Mouse (Mus musculus) intestine, embryonic 15.5 days (tissue): ENCODE measurements at regions not wholly inside any gene's neighbourhood (a gene's known extent, or its start where the extent isn't known, plus 50 kb on each side); places are given as distances from the start of the nearest gene placed in this dataset.

Experiments used
- ATAC-seq: fragments of 200-750 bp; cut with Nextera tagmentation; 2 replicates; pipeline ENCODE4 v1.8.0; 2017; ENCODE audit warnings: moderate TSS enrichment, moderate library complexity
- H3K27ac ChIP-seq: fragments of 300-500 bp; sonication (generic); 2 replicates; pipeline ENCODE4 v1.5.1; 2015; ENCODE audit warnings: mild to moderate bottlenecking, inconsistent platforms
- H3K27me3 ChIP-seq: fragments of 300-500 bp; sonication (generic); replicated peaks from 2 replicates; pipeline ENCODE4 v1.6.1; 2015; ENCODE audit warnings: inconsistent platforms
- H3K36me3 ChIP-seq: fragments of 300-500 bp; sonication (generic); 2 replicates; pipeline ENCODE4 v1.6.1; 2015; ENCODE audit warnings: inconsistent platforms
- H3K4me1 ChIP-seq: fragments of 300-500 bp; sonication (generic); replicated peaks from 2 replicates; pipeline ENCODE4 v1.6.1; 2015; ENCODE audit warnings: inconsistent platforms
- H3K4me2 ChIP-seq: fragments of 300-500 bp; sonication (generic); replicated peaks from 2 replicates; pipeline ENCODE4 v1.6.1; 2015; ENCODE audit warnings: mild to moderate bottlenecking, inconsistent platforms
- H3K4me3 ChIP-seq: fragments of 300-500 bp; sonication (generic); replicated peaks from 2 replicates; pipeline ENCODE4 v1.5.1; 2015; ENCODE audit warnings: inconsistent platforms
- H3K9ac ChIP-seq: fragments of 300-500 bp; sonication (generic); 2 replicates; pipeline ENCODE4 v1.6.1; 2015; ENCODE audit warnings: inconsistent platforms
- H3K9me3 ChIP-seq: fragments of 300-500 bp; sonication (generic); 2 replicates; pipeline ENCODE4 v1.6.1; 2016; ENCODE audit warnings: inconsistent platforms
- WGBS: fragments of 180-500 bp; shearing (Covaris S2); methylation state at CpG from one replicate; pipeline ENCODE4 v1.1.7; 2015; 5-methylcytosine and 5-hydroxymethylcytosine counted together

DNA sequence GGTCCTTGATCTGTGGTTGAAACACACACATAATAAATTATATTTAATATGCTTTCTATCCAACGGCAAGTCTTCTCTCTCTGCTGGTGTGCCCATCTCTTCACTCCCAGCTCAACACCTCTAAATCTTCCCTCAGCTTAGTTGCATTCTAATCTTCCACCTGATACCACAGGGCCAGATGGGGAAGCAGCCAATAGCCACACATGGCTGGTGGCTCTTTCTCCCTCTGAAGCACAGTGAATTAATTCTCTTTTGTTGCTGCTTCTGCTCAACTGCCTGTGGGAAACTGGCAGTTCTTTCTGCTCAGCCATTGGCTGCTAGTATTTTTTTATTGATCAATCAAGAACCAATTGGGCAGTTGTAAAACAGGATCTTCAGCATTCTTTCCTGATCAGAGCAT, 750.0 kb downstream of the Serpinb8 start:
- no peak overlapping the region for H3K9ac ChIP-seq
- H3K36me3 ChIP-seq, result no peaks in the 10 kb centered on the region
- H3K4me3 ChIP-seq, result no peak overlapping the region
- no peak overlapping the region for H3K4me2 ChIP-seq
- no peaks in the 10 kb centered on the region for H3K4me1 ChIP-seq
- no peak overlapping the region for H3K27ac ChIP-seq
- H3K27me3 ChIP-seq, result no peaks in the 10 kb centered on the region
- no peaks in the 10 kb centered on the region for H3K9me3 ChIP-seq
- WGBS, result 77% methylated on average over 1 of the region's 1 CpGs
- ATAC-seq, result no peak

DNA sequence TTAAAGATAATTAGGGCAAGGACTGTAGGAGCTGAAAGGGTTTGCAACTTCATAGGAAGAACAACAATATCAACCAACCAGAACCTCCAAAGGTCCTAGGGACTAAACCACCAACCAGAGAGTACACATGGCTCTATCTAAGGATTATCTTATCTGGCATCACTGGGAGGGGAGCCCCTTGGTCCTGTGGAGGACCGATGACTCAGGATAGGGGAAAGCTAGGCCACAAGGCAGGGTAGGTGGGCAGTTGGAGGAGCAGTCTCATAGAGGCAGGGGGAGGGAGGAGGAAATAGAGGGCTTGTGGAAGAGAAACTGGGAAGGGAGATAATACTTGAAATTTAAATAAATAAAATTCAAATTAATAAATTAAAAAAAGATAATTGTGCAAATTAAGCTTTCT, 751.5 kb downstream of the Serpinb8 start:
- no peak for ATAC-seq
- Histone ChIP-seq H3K27ac (no peak overlapping the region), H3K36me3 (no peaks in the 10 kb centered on the region), H3K9me3 (no peaks in the 10 kb centered on the region), H3K4me3 (no peak overlapping the region), H3K9ac (no peak overlapping the region), H3K4me2 (no peak overlapping the region), H3K4me1 (no peaks in the 10 kb centered on the region), H3K27me3 (no peaks in the 10 kb centered on the region)
- WGBS, result 62% methylated on average over 1 of the region's 1 CpGs

DNA sequence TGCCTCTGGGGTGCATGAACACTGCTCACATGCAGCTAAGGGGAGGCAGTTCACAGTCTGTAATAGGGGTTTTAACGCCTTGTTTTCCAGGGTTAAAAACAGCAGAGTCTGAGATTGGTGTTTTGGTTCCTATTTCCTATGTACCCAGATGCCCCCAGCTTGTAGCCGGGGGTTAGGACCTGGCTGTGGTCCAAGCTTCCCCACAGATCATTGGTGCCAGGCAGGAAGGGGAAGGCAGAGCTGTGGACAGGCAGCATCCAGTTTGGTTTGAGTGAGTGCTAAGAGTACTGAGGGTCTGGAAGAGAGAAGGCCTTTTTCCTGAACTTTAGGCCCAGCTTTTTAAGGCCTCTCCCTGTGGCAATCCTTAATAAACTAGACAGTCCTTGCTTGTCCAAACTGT, 774.0 kb downstream of the Serpinb8 start:
- Histone ChIP-seq H3K4me1 (no peaks in the 10 kb centered on the region), H3K9me3 (no peaks in the 10 kb centered on the region), H3K36me3 (no peaks in the 10 kb centered on the region), H3K4me2 (no peak overlapping the region), H3K9ac (no peak overlapping the region), H3K27ac (no peak overlapping the region), H3K4me3 (no peak overlapping the region), H3K27me3 (no peaks in the 10 kb centered on the region)
- no peak for ATAC-seq
- WGBS, result 57% methylated on average over 2 of the region's 2 CpGs

DNA sequence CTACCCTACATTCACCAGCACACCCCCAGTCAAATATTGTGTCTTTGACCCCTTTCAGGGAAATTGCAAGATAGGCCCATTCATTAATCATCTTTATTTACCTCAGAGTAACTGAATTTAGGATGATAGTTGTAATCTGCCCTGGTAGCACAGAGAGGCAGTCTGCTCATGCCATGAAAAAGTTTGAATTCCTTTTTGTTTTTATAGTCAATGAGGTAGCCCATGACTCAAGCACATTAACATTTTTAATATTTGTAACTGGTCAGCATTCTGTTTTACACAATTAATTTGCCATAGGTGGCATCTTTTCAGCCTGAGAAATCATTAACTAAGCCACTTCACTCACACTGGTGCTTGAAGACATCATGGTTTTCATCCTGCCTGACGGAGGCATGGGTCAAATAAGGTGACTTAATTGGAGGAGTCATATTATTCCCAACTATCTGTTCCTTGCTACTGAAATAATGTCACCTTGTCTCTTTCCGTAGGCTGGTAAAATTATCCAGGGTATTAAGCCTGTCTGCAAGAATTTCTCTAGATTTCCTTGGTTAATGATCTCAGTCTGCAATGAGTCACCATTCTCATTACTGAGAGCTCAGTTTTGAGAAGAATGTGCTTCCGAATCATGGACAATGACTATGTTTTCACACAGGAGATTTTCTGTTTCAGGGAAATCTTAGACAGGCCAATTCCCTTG, 780.2 kb downstream of the Serpinb8 start:
- WGBS, result 58% methylated on average over 3 of the region's 3 CpGs
- Histone ChIP-seq H3K9ac (no peak overlapping the region), H3K4me1 (no peaks in the 10 kb centered on the region), H3K36me3 (no peaks in the 10 kb centered on the region), H3K4me2 (no peak overlapping the region), H3K27ac (no peak overlapping the region), H3K9me3 (no peaks in the 10 kb centered on the region), H3K4me3 (no peak overlapping the region), H3K27me3 (no peaks in the 10 kb centered on the region)
- ATAC-seq, result no peak

DNA sequence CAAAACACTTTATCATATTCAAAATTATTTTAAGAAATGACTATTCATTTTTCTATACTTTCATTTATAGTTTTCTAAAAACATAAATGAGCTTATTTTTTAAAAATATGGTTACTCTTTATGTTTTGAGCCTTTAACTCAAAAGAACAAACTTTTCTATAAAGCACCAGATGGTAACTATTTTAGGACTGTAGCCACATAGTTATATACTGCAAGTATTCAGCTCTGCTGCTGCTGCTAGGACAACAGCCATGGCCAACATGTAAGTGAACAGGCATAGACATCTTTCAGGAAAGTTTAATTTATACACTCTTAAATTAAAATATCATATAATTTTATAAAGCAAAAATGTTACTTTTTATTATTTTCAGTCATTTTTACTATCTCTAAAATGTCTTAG, 800.1 kb downstream of the Serpinb8 start:
- no peak overlapping the region for H3K4me3 ChIP-seq
- no peaks in the 10 kb centered on the region for H3K9me3 ChIP-seq
- no peaks in the 10 kb centered on the region for H3K4me1 ChIP-seq
- no peak overlapping the region for H3K9ac ChIP-seq
- no peaks in the 10 kb centered on the region for H3K36me3 ChIP-seq
- no peak for ATAC-seq
- H3K4me2 ChIP-seq, result no peak overlapping the region
- H3K27me3 ChIP-seq, result no peaks in the 10 kb centered on the region
- H3K27ac ChIP-seq, result no peak overlapping the region

DNA sequence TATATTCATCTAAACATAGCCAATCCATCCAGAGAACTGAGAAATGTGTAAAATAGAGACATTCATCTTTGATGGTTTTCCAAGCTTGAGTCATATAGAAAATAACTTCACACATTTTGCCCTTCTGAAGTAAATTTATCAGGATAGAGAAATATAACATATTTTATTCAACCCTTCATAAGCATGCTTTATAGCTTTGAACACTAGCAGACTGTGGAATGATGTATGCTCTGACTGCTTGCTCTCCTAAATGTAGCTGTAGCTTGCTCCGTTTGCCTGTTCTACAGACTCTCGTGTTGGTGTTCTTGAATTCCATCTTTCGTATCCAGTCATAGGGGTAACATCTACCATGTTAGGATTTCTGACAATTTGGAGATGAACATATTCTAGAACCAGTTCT, 800.7 kb downstream of the Serpinb8 start:
- 85% methylated on average over 3 of the region's 3 CpGs for WGBS
- Histone ChIP-seq H3K9me3 (no peaks in the 10 kb centered on the region), H3K4me1 (no peaks in the 10 kb centered on the region), H3K27me3 (no peaks in the 10 kb centered on the region), H3K4me3 (no peak overlapping the region), H3K27ac (no peak overlapping the region), H3K9ac (no peak overlapping the region), H3K4me2 (no peak overlapping the region), H3K36me3 (no peaks in the 10 kb centered on the region)
- ATAC-seq, result no peak

DNA sequence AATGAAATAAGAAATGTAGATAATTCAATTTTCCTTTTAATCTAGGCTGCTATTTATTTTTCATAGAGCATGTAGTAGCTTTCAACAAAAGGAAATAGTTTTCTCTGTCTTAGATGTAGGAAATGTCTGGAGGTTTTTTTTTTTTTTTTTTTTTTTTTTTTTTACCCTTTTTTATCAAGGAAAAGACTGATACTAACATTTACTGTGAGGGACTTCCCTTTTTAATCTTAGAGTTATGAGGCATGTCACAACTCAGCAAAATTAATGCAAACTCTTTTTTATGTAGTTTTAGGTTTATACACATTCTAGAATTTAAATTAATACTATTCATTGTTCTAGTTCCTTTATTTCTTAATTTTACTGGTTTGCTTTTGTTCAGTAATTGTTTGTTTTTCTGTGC, 850.0 kb downstream of the Serpinb8 start:
- no peaks in the 10 kb centered on the region for H3K36me3 ChIP-seq
- H3K9ac ChIP-seq, result no peak overlapping the region
- no peak overlapping the region for H3K4me2 ChIP-seq
- H3K27me3 ChIP-seq, result no peaks in the 10 kb centered on the region
- H3K27ac ChIP-seq, result no peak overlapping the region
- ATAC-seq, result no peak
- H3K4me1 ChIP-seq, result no peaks in the 10 kb centered on the region
- no peak overlapping the region for H3K4me3 ChIP-seq
- H3K9me3 ChIP-seq, result no peaks in the 10 kb centered on the region

DNA sequence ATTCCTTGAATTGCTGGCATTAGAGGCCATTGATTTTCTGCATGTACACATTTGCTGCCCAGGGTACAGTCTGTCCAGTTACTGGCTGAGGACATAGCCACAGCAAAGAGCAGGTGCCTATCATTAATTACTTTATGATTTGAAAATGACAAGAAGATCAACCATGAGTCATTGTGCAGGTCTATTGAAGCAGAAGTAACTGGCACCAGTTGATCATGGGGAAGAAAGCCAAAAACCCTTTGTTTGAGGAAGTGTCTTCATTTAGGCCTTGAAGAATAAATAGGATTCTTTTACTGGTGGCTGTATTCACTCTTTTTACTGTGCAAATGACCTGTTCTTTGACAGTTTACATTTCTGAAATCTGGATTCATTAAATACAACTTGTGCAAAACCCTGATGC, 863.0 kb downstream of the Serpinb8 start:
- no peak for ATAC-seq
- H3K4me2 ChIP-seq, result no peak overlapping the region
- H3K36me3 ChIP-seq, result no peaks in the 10 kb centered on the region
- no peaks in the 10 kb centered on the region for H3K27me3 ChIP-seq
- no peaks in the 10 kb centered on the region for H3K4me1 ChIP-seq
- H3K9ac ChIP-seq, result no peak overlapping the region
- no peak overlapping the region for H3K27ac ChIP-seq
- no peak overlapping the region for H3K4me3 ChIP-seq
- H3K9me3 ChIP-seq, result no peaks in the 10 kb centered on the region

DNA sequence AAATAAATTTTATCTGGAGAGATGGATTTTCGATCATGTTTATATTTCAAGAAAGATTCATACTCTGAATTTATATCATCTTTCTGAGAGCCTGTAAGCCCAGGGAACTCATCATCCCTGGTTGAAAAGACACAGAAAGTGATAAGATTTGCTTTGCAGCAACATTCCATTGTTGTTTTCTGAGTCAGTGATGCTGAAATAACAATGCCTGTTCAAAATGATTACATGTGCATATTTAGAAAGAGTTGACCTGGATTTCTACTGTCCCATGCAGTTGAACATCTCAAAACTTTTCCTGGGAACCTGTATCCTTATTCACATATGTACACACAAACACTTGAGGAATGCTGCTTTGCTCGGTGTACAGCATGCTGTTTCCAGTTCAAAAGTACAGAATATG, 882.2 kb downstream of the Serpinb8 start:
- H3K27ac ChIP-seq, result no peak overlapping the region
- H3K4me1 ChIP-seq, result no peaks in the 10 kb centered on the region
- H3K27me3 ChIP-seq, result no peaks in the 10 kb centered on the region
- ATAC-seq, result no peak
- H3K4me3 ChIP-seq, result no peak overlapping the region
- no peaks in the 10 kb centered on the region for H3K9me3 ChIP-seq
- no peak overlapping the region for H3K9ac ChIP-seq
- no peaks in the 10 kb centered on the region for H3K36me3 ChIP-seq
- no peak overlapping the region for H3K4me2 ChIP-seq
- WGBS, result 83% methylated on average over 2 of the region's 2 CpGs

DNA sequence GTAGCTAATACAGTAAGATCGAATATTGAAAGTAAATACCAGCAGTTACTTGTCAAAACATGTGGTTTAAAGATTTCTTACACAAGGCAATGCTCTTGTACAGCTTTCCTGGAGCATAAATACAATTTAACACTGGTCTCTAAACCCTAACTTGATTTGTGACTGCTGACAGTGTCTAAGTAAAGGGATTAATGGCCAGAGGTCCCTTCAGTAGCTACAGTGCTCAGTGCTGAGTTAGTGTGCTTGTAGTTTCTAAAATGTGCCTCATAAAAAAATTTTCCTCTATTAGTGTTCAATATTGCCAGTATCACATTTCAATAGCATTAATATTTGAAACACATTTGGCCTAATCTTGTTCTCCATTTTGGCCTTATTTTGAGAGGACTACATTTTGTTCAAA, 909.0 kb downstream of the Serpinb8 start:
- Histone ChIP-seq H3K9ac (no peak overlapping the region), H3K36me3 (no peaks in the 10 kb centered on the region), H3K9me3 (no peaks in the 10 kb centered on the region), H3K4me3 (no peak overlapping the region), H3K4me1 (no peaks in the 10 kb centered on the region), H3K27ac (no peak overlapping the region), H3K4me2 (no peak overlapping the region), H3K27me3 (no peaks in the 10 kb centered on the region)
- ATAC-seq, result no peak
- 37% methylated on average over 1 of the region's 1 CpGs for WGBS

DNA sequence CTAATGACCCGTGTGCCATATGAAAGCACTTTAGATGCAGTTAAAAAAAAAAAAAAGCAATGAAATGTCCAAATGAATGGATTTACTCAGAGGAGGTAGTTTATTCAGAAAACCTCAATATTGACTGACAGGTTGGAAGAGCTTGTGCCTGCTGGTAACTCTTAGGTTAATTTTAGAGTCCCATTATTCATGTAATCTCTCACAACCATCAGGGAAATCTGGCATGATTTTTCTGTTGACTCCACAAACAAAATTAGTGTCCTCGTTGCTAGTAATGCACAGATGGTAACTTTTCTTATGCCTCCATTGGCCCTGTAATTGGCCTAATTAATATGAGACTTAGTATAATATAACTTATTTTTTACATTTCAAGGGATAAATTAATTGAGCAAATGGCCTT, 937.6 kb downstream of the Serpinb8 start:
- Histone ChIP-seq H3K4me2 (no peak overlapping the region), H3K9ac (no peak overlapping the region), H3K4me3 (no peak overlapping the region), H3K36me3 (no peaks in the 10 kb centered on the region), H3K27ac (no peak overlapping the region), H3K9me3 (no peaks in the 10 kb centered on the region), H3K4me1 (no peaks in the 10 kb centered on the region), H3K27me3 (no peaks in the 10 kb centered on the region)
- WGBS, result 79% methylated on average over 2 of the region's 2 CpGs
- ATAC-seq, result no peak

DNA sequence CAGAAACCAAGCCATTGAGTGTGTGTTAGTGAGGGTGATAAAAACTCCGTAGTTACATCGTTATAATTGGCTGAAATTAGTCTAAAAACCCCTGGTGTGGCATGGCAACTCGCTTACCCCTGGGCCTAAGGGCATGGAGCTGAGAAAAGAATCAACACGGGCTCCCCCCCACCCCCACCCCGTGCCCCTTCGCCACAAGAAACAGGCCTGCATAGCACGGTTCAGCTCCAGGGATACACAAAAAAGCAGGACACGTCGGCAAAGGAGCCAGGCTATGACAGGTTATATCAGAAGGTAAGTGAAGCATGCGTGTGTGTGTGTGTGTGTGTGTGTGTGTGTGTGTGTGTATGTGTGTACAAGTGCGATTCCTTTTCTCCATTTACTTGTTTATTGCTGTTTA, 948.4 kb downstream of the Serpinb8 start:
- no peaks in the 10 kb centered on the region for H3K36me3 ChIP-seq
- no peaks in the 10 kb centered on the region for H3K9me3 ChIP-seq
- no peaks in the 10 kb centered on the region for H3K4me1 ChIP-seq
- H3K27ac ChIP-seq, result no peak overlapping the region
- H3K9ac ChIP-seq, result no peak overlapping the region
- no peak overlapping the region for H3K4me2 ChIP-seq
- H3K27me3 ChIP-seq, result no peaks in the 10 kb centered on the region
- H3K4me3 ChIP-seq, result no peak overlapping the region
- no peak for ATAC-seq
- 74% methylated on average over 11 of the region's 11 CpGs for WGBS

DNA sequence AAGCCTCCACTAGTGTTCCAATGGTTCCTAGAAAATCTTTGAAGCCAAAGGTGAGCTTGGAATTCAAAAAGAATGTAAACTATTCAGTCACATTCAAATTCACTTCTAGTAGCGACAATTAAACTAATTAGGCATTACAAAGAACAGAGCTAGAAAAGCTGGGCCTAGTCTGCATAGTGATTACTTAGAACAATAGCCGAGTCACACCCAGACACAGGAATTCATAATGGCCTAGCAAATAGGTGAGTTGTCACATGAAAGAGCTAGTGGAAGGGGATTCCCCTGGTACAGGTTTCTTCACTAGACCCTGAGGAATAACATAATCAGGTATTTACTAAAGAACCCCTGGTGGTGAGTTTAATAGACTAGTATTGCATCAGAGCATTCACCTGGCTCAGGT, 958.9 kb downstream of the Serpinb8 start:
- WGBS, result 62% methylated on average over 2 of the region's 2 CpGs
- H3K4me3 ChIP-seq, result no peak overlapping the region

More for the DNA sequence above, 958.9 kb downstream of the Serpinb8 start:
- no peaks in the 10 kb centered on the region for H3K9me3 ChIP-seq
- no peaks in the 10 kb centered on the region for H3K4me1 ChIP-seq
- H3K27ac ChIP-seq, result no peak overlapping the region
- no peaks in the 10 kb centered on the region for H3K36me3 ChIP-seq
- H3K4me2 ChIP-seq, result no peak overlapping the region
- H3K27me3 ChIP-seq, result no peaks in the 10 kb centered on the region
- no peak for ATAC-seq
- H3K9ac ChIP-seq, result no peak overlapping the region
